Mouse (Mus musculus): ENCODE data around the gene E130208F15Rik. TPM values are rescaled to one million over a fixed set of nuclear protein-coding genes. Genes with fewer than 3 reads are reported as not detected.

Gene E130208F15Rik
- total and polyA plus RNA-seq, 3 experiments = 1.2 to 2.0 (median 1.6) TPM

DNA sequence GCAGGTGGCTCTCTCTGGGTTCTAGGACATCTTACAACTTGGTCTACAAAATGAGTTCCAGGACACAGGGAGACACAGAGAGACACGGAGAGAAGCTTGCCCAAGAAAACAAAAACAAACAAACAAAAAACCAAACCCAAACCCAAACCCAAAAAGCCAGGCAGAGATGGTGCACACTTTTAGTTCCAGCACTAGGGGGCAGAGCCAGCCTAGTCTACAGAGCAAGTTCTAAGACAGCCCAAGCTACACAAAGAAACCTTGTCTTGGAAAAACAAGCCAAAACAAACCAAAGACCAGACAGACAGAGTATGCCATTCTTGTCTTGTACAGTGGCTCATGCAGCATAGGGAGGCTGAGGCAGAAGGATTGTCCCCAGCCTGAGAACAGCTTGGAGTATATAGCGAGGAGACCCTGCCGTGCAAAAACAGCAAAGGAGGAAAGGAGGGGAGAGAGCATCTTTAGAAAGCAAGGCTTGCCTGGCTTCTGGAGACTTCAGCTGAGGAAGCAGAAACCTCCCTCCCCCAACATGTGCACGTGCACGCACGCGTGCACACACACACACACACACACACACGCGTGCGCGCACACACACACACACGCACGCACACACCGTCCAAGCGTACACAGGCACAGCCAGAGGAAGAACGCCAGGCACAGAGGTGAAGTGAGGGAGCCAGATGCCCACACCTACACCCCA is 15.3 kb upstream of the E130208F15Rik start:
- no peak for DNase-seq

- peak; percentile 96 for DNase-seq
Observed at GRCm38 (mm10) chr7:30308076-30309005, 13.2 kb upstream of the E130208F15Rik start, which contains the start of gene Alkbh6. Gene Alkbh6 (plus strand): TSS chr7:30308717.

DNA sequence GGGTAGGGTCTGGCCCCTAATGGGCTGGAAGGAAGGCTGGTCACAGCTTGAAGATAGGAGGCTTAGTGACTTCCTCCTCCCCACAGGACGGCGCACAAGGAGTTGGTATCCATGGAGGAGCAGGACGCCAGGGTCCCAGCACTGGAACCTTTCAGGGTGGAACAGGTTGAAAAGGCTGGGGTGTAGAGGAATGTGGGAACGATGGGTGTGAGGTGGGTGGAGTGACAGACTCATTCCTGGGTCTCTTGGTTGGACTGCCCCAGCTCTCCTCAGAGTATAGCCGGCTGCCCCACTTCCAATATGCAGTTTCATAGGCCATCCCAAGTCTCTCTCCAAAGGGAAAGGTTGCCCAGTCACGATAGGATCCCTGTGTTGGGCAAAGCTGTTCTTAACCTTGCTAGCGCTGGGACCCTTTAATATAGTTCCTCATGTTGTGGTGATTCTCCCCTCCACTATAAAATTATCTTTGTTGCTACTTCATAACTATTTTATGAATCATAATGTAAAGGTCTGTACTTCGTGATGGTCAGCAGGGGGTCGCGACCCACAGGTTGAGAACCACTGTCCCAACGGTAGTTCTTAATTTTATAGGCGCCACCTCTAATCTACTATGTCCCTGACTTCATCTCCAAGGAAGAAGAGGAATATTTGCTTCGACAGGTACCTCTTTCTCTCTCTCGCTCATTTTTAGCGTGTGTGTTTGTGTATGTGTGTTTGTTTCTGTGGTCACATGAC is 12.0 kb upstream of the E130208F15Rik start:
- DNase-seq = no peak

GRCm38 (mm10) chr7:30310136-30310535 is 11.4 kb upstream of the E130208F15Rik start:
- DNase-seq = no peak

GRCm38 (mm10) chr7:30313666-30314320 is 7.7 kb upstream of the E130208F15Rik start:
- no peak for DNase-seq

DNA sequence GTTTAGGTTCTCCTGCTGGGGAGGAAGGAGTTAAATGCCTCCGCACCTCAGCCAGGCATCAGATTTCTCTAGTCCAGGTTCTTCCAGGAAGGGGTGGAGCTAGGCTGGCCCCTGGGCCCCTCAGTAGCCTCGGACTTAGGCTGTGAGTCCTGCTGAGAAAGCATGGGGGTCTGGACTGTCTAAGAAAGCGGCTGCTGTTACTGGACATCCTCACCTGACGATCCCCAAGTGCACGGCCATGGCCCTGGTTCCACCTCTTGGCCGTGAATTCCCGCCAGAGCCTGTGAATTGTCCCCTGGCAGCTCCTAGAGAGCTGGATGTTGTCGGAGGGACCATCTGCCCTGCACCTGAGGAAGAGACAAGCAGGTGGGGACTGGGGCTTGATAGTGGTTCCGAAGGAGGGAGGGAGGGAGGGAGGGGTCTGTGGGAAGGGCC is 6.8 kb upstream of the E130208F15Rik start, which contains the start of gene Syne4:
TSS of gene Syne4 (plus strand) at position 87 of the 435 bp plus-strand sequence.
- DNase-seq = no peak

DNA sequence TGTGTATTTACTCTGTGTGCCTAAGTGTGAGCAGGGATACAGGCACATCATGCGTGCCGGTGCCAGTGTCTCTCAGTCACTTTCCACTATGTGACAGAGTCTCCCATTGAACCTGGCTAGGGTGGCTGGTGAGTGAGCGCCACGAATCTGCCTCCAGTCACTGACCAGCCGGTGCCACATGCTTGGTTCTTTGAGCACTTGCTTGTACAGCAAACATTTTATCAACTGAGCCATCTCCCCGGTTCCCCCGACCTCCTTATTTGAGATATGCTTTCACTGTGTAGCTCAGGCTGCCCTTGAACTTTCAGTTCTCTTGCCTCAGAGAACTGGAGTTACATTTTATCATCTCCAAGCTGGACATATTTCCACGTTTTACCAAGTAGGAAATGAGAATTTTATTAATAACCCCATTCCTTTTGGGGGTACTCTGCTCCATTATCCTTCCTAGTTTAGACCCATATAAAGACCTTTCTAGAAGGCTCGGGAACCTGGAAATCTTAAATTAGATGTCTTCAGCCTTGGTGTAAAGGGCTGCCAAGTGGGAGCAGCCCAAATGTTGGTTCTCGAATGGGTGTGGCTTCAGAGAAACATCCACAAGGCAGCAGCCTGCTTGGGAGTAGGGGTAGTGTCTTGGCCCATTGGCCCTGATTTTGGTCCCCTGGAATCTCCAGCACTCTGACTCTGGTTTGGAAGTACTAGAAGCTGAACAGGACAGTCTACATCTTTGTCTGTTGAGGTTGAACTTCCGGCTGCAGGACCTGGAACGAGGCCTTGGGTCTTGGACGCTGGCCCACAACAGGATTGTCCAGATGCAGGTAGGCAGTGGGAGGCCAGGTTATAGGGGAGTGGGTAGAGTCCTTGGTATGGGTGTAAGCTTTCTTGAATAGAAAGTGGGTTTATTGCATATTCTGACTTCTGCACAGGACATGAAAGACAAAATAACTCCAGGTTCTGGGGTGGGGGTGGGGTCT is 5.7 kb upstream of the E130208F15Rik start:
- peak; percentile 54 for DNase-seq

DNA sequence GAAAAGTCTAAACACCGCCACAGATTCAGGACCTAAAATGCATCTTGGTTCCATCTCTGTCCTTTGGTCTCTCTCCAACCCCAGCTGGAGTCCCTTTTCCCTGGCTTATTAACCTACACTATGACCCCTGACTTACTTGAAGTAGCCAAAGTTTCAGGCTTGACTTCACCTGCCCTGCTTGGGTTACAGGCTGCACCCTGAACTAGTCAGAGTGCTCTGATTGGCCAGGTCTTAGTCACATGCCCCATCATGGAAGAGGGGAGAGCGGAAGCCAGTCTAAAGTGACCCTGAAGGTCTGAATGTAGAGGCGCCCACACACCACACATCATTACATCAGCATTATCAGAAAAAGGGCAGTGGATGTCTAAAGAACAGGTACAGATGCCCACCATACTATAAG is 3.4 kb upstream of the E130208F15Rik start:
- DNase-seq = no peak

- no peak for DNase-seq
Observed at GRCm38 (mm10) chr7:30320946-30321345, 594 bp upstream of the E130208F15Rik start.

- DNase-seq = peak; percentile 98
Observed at GRCm38 (mm10) chr7:30322285-30322667, 736 bp downstream of the E130208F15Rik start.

DNA sequence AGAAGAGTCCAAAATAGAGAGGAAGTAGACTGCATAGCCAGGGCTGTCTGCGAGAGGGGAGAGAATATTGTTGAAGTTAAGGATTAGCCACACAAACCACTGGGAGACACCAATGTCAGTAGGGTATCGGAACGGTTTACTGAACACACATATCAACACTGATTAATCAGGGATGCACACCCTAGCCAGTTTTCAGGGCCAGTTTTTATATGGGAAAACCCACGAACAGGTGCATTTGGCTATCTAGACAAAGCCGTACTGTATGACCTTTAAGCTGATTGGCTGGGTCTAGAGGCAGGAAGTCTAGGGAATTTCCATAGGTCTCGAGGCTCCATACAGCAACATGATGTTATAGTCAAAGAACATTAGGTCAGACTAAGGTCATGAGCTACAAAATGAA is 1.3 kb downstream of the E130208F15Rik start:
- DNase-seq = no peak

DNA sequence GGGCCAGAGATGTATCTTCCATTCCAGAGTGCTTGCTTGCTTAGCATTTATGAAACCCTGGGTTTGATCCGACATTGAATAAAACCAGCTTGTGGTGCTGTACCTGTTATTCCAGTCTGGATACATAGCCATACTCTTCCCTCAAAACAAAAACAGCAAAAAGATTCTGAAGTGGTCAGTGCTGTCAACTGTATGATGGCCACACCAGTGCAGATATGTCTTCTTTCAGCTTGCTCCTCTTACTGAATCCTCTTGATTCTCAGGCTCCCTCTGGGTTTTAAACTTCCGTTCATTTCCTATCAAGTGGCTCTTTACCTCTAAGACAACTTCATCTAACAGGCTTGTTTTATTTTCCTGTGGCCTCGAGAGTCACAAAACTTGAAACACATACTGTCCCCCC is 2.3 kb downstream of the E130208F15Rik start, which contains the start of gene Sdhaf1:
TSS of gene Sdhaf1 (minus strand) at position 101 of the 400 bp plus-strand sequence.
- no peak for DNase-seq

- no peak for DNase-seq
Observed at GRCm38 (mm10) chr7:30324300-30324944, 2.9 kb downstream of the E130208F15Rik start.

- peak; percentile 27 for DNase-seq
Observed at GRCm38 (mm10) chr7:30325364-30325763, 3.8 kb downstream of the E130208F15Rik start.

- DNase-seq = no peak
Observed at GRCm38 (mm10) chr7:30326427-30326826, 4.9 kb downstream of the E130208F15Rik start.

DNA sequence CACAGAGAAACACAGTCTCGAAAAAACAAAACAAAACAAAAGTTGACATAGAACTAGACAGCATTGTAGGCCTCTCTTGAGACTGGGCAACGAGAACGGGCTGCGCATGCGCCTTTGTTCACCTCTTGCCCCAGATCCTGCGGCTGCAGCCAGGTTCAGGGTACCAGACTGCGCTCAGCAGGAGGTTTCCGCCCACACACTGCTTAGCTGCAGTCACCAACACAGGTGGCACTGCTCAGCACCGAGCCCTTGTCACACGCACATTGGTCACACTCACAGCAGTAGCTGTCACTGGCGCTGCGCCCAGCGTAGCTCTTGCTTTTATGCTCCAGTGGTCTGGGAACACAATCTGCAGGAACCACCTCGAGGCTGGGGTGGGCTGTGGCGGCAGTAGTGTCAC is 5.6 kb downstream of the E130208F15Rik start:
- DNase-seq = no peak

GRCm38 (mm10) chr7:30328379-30328778 is 6.8 kb downstream of the E130208F15Rik start:
- DNase-seq = no peak

DNA sequence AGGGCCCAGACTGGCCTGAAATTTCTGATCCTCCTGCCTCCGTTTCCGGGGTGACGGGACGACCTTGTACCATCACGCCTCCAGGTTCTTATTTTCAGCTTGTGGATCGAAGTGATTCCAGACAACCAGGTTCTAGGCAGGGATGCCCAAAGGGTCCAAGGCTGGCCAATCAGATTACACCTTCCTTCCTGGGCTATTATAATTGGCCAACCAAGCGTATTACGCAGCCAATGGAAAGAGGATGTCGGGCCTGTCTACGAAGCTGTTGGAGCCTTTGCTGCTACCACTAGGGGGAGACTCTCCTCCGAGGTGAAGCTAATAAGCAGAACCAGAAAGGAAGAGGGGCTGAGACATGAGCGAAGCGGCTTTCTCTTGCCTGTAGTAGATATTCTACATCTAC is 10.3 kb downstream of the E130208F15Rik start:
- peak; percentile 76 for DNase-seq

DNA sequence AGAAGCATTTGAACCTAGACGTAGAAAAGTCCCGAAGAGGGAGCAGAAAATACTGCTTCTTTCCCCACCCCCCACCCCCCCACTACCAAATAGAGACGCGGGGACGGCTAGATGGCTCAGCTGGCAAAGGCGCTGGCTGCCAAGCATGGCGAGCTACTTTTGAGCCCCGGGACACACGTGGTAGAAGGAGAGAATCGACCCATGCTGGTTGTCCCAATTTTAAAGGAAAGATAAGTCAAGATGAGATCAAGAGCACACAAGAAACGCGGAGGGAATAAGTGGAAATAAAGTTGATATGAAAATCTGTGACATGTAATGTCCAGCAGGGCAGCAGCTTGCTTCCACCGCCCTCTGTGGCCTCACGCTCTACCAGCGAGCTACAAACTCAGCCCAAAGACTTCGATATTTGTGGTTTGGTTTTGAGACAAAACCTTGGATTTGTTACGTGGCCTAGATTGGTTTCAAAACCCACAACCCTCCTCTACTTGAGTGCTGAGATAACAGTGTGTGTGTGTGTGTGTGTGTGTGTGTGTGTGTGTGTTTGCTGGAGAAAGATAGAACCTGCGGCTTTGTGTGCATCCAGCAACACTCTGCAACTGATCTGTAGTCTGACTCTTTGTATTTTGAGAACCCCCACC is 11.2 kb downstream of the E130208F15Rik start:
- no peak for DNase-seq
